Mouse (Mus musculus): ENCODE results near the gene Dnah12. TPM values are rescaled to one million over a fixed set of nuclear protein-coding genes. Genes with fewer than 3 reads are reported as not detected.

Gene Dnah12
- polyA plus RNA-seq (2012; fragmentation: generic; extraction: Trizol), result under 0.01 TPM
- long read RNA-seq, experiment 1, result 0 reads
- long read RNA-seq, experiment 2, result 0 reads

DNA sequence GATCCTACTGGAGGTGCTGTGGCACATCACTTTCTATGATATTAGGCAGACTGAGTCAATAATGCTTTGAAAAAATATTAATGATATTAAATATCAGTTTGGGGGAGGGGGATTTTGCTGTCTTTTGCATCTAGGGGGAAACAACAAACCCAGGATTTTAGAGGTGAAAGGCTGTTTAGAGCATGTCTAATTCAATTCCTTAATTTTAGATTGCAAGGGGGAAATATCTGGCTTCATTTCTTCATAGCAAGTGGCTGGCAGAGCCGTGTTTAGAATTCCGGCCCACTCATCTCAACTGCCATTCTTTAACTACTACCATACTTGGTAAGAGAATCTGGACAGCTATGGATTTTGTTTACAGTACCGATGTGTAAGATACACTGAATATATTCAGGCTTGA is at the start of gene Dnah12:
TSS of gene Dnah12 (plus strand) at position 301 of the 400 bp plus-strand sequence.
- H3K79me3 ChIP-seq (ENCODE audit: low read depth), result no peaks in the 10 kb centered on the region
- H3ac ChIP-seq (ENCODE audit: control insufficient read depth, insufficient read length, low read depth), result no peak within 1 kb of the TSS
- TF ChIP-seq CEBPB (IDR thresholded peaks at IDR 0.05; ENCODE audit: low read depth) (no peak), MYOG (IDR thresholded peaks at IDR 0.05; ENCODE audit: control insufficient read depth, extremely low read depth, insufficient read length) (no peak), CTCF (IDR thresholded peaks at IDR 0.05; ENCODE audit: control insufficient read depth, insufficient read depth, insufficient read length) (no peak), USF1 (IDR thresholded peaks at IDR 0.05; ENCODE audit: low read depth) (no peak), MYOD1 (IDR thresholded peaks at IDR 0.05; ENCODE audit: control insufficient read depth, insufficient read length, low read depth) (no peak), FOSL1 (IDR thresholded peaks at IDR 0.05; ENCODE audit: insufficient read depth, low read length, poor library complexity, severe bottlenecking) (no peak), MAX (IDR thresholded peaks at IDR 0.05) (no peak)
- no peak within 1 kb of the TSS for H3K4me3 ChIP-seq (ENCODE audit: insufficient read depth, poor library complexity, severe bottlenecking)
- no peaks in the 10 kb centered on the region for H3K36me3 ChIP-seq (ENCODE audit: control insufficient read depth, insufficient read depth)
- H3K79me2 ChIP-seq (ENCODE audit: control insufficient read depth, insufficient read depth), result no peaks in the 10 kb centered on the region
- no peaks in the 10 kb centered on the region for H3K27me3 ChIP-seq (ENCODE audit: control insufficient read depth, insufficient read depth, insufficient read length)

GRCm38 (mm10) chr14:26645989-26646650 is 47.0 kb upstream of the Dnah12 start:
- H3K27me3 ChIP-seq (ENCODE audit: control insufficient read depth, insufficient read depth, insufficient read length), result no peaks in the 10 kb centered on the region
- H3K4me3 ChIP-seq (ENCODE audit: insufficient read depth, poor library complexity, severe bottlenecking), result no peak overlapping the region
- peaks cover 56% of the 10 kb centered on the region for H3K36me3 ChIP-seq (ENCODE audit: control insufficient read depth, insufficient read depth)
- H3K79me3 ChIP-seq (ENCODE audit: low read depth), result peaks cover 88% of the 10 kb centered on the region
- no peak for TF ChIP-seq CTCF (IDR thresholded peaks at IDR 0.05; ENCODE audit: control insufficient read depth, insufficient read depth, insufficient read length)
- TF ChIP-seq CEBPB (IDR thresholded peaks at IDR 0.05; ENCODE audit: low read depth), result no peak
- TF ChIP-seq USF1 (IDR thresholded peaks at IDR 0.05; ENCODE audit: low read depth), result no peak
- no peak for TF ChIP-seq MYOG (IDR thresholded peaks at IDR 0.05; ENCODE audit: control insufficient read depth, extremely low read depth, insufficient read length)
- no peak for TF ChIP-seq MYOD1 (IDR thresholded peaks at IDR 0.05; ENCODE audit: control insufficient read depth, insufficient read length, low read depth)
- no peak for TF ChIP-seq MAX (IDR thresholded peaks at IDR 0.05)
- no peak for TF ChIP-seq FOSL1 (IDR thresholded peaks at IDR 0.05; ENCODE audit: insufficient read depth, low read length, poor library complexity, severe bottlenecking)
- peaks cover 95% of the 10 kb centered on the region for H3K79me2 ChIP-seq (ENCODE audit: control insufficient read depth, insufficient read depth)
- H3ac ChIP-seq (ENCODE audit: control insufficient read depth, insufficient read length, low read depth), result no peak overlapping the region

DNA sequence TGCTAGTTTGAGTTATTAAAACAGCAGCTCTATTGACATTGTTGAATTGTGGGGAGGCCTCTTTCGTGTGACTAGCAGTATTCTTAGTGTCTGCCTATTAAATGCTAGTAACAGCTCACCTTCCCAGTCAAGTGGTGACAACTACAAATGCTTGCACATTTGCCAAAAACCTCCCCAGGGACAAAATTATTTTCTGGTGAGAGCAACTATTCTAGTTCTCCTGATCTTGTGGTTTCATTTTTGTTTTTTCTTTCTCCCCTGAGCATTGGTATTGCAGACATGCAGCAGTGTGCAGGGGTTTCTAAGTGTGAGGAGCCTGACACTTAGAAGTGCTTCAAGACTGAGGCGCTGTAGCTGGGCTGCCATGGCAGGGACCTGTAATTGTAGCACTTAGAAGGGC is 45.3 kb upstream of the Dnah12 start:
- TF ChIP-seq FOSL1 (IDR thresholded peaks at IDR 0.05; ENCODE audit: insufficient read depth, low read length, poor library complexity, severe bottlenecking), result no peak
- TF ChIP-seq CEBPB (IDR thresholded peaks at IDR 0.05; ENCODE audit: low read depth), result no peak
- TF ChIP-seq MAX (IDR thresholded peaks at IDR 0.05), result no peak
- TF ChIP-seq MYOG (IDR thresholded peaks at IDR 0.05; ENCODE audit: control insufficient read depth, extremely low read depth, insufficient read length), result no peak
- no peak for TF ChIP-seq USF1 (IDR thresholded peaks at IDR 0.05; ENCODE audit: low read depth)
- TF ChIP-seq CTCF (IDR thresholded peaks at IDR 0.05; ENCODE audit: control insufficient read depth, insufficient read depth, insufficient read length), result no peak
- TF ChIP-seq MYOD1 (IDR thresholded peaks at IDR 0.05; ENCODE audit: control insufficient read depth, insufficient read length, low read depth), result no peak
- peaks cover 92% of the 10 kb centered on the region for H3K79me2 ChIP-seq (ENCODE audit: control insufficient read depth, insufficient read depth)
- peaks cover 68% of the 10 kb centered on the region for H3K36me3 ChIP-seq (ENCODE audit: control insufficient read depth, insufficient read depth)
- no peak overlapping the region for H3K4me3 ChIP-seq (ENCODE audit: insufficient read depth, poor library complexity, severe bottlenecking)
- H3K79me3 ChIP-seq (ENCODE audit: low read depth), result peaks cover 77% of the 10 kb centered on the region
- no peaks in the 10 kb centered on the region for H3K27me3 ChIP-seq (ENCODE audit: control insufficient read depth, insufficient read depth, insufficient read length)
- H3ac ChIP-seq (ENCODE audit: control insufficient read depth, insufficient read length, low read depth), result no peak overlapping the region

DNA sequence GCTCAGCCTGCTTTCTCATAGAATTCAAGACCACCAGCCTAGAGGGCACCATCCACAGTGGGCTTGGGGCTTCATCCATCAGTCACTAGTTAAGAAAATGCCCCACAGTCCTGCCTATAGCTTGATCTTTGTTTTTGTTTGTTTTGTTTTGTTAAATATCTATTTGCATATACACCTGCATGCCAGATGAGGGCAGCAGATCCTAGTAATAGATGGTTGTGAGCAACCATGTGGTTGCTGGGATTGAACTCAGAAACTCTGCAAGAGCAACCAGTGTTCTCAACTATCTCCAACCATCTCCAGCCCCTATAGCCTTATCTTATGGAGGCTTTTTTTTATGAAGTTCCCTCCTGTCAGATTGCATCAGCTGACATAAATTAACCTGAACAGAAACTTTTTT is 41.2 kb upstream of the Dnah12 start:
- H3K36me3 ChIP-seq (ENCODE audit: control insufficient read depth, insufficient read depth), result peaks cover 93% of the 10 kb centered on the region
- TF ChIP-seq MAX (IDR thresholded peaks at IDR 0.05), result no peak
- TF ChIP-seq CTCF (IDR thresholded peaks at IDR 0.05; ENCODE audit: control insufficient read depth, insufficient read depth, insufficient read length), result no peak
- TF ChIP-seq FOSL1 (IDR thresholded peaks at IDR 0.05; ENCODE audit: insufficient read depth, low read length, poor library complexity, severe bottlenecking), result no peak
- no peak for TF ChIP-seq MYOG (IDR thresholded peaks at IDR 0.05; ENCODE audit: control insufficient read depth, extremely low read depth, insufficient read length)
- no peak for TF ChIP-seq CEBPB (IDR thresholded peaks at IDR 0.05; ENCODE audit: low read depth)
- no peak for TF ChIP-seq MYOD1 (IDR thresholded peaks at IDR 0.05; ENCODE audit: control insufficient read depth, insufficient read length, low read depth)
- no peak for TF ChIP-seq USF1 (IDR thresholded peaks at IDR 0.05; ENCODE audit: low read depth)
- no peaks in the 10 kb centered on the region for H3K27me3 ChIP-seq (ENCODE audit: control insufficient read depth, insufficient read depth, insufficient read length)
- H3ac ChIP-seq (ENCODE audit: control insufficient read depth, insufficient read length, low read depth), result no peak overlapping the region
- H3K79me3 ChIP-seq (ENCODE audit: low read depth), result peaks cover 40% of the 10 kb centered on the region
- H3K79me2 ChIP-seq (ENCODE audit: control insufficient read depth, insufficient read depth), result peaks cover 51% of the 10 kb centered on the region
- H3K4me3 ChIP-seq (ENCODE audit: insufficient read depth, poor library complexity, severe bottlenecking), result no peak overlapping the region

DNA sequence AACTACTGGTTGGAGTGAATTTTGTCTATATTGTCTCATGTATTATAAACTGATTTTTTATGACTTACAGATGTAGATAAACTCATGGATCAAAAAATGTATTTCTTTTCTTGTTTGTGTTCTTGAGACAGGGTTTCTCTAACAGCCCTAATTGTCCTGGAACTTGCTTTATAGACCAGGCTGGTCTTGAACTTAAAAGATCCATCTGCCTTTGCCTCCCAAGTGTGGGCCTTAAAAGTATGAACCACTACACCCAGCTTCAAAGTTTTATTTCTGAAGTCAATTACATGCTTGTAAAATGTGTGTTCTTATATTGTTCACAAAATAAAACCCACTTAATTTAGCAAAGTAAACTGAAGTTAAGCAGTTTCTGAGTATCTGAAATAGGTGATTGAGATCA is 34.9 kb upstream of the Dnah12 start:
- no peak for TF ChIP-seq CEBPB (IDR thresholded peaks at IDR 0.05; ENCODE audit: low read depth)
- TF ChIP-seq CTCF (IDR thresholded peaks at IDR 0.05; ENCODE audit: control insufficient read depth, insufficient read depth, insufficient read length), result no peak
- TF ChIP-seq MAX (IDR thresholded peaks at IDR 0.05), result no peak
- no peak for TF ChIP-seq FOSL1 (IDR thresholded peaks at IDR 0.05; ENCODE audit: insufficient read depth, low read length, poor library complexity, severe bottlenecking)
- no peak for TF ChIP-seq USF1 (IDR thresholded peaks at IDR 0.05; ENCODE audit: low read depth)
- no peak for TF ChIP-seq MYOD1 (IDR thresholded peaks at IDR 0.05; ENCODE audit: control insufficient read depth, insufficient read length, low read depth)
- no peak for TF ChIP-seq MYOG (IDR thresholded peaks at IDR 0.05; ENCODE audit: control insufficient read depth, extremely low read depth, insufficient read length)
- no peaks in the 10 kb centered on the region for H3K79me3 ChIP-seq (ENCODE audit: low read depth)
- H3K79me2 ChIP-seq (ENCODE audit: control insufficient read depth, insufficient read depth), result no peaks in the 10 kb centered on the region
- H3ac ChIP-seq (ENCODE audit: control insufficient read depth, insufficient read length, low read depth), result no peak overlapping the region
- no peaks in the 10 kb centered on the region for H3K27me3 ChIP-seq (ENCODE audit: control insufficient read depth, insufficient read depth, insufficient read length)
- no peak overlapping the region for H3K4me3 ChIP-seq (ENCODE audit: insufficient read depth, poor library complexity, severe bottlenecking)
- H3K36me3 ChIP-seq (ENCODE audit: control insufficient read depth, insufficient read depth), result peaks cover 79% of the 10 kb centered on the region

Measured in C2C12 (cell line).